Mouse (Mus musculus) C2C12 (cell line): ENCODE results near the gene Kif26b.

Experiments used
- CTCF ChIP-seq: IDR thresholded peaks from one replicate; pipeline ENCODE4 v1.5.1; 2011; ENCODE audit not compliant: control insufficient read depth, insufficient read depth, insufficient read length
- MAX ChIP-seq: IDR thresholded peaks from one replicate; pipeline ENCODE4 v1.6.1; 2011; ENCODE audit warnings: mild to moderate bottlenecking, control low read depth
- MYOG ChIP-seq: IDR thresholded peaks from one replicate; pipeline ENCODE4 v1.6.1; 2011; ENCODE audit not compliant: control insufficient read depth, insufficient read length; ENCODE audit errors: extremely low read depth
- USF1 ChIP-seq: IDR thresholded peaks from one replicate; pipeline ENCODE4 v1.6.1; 2011; ENCODE audit warnings: low read depth, mild to moderate bottlenecking, control low read depth, moderate library complexity

- no peak for TF ChIP-seq MAX
- TF ChIP-seq USF1: no peak
- TF ChIP-seq CTCF: no peak
- TF ChIP-seq MYOG: no peak
Observed at GRCm38 (mm10) chr1:178817476-178817875, 288.6 kb downstream of the Kif26b start.
